ENCODE assay signal across 9 mouse cellular contexts in genomic region chr7:130914693-130915363, GRCm38 (mm10). TPM values are rescaled to one million over a fixed set of nuclear protein-coding genes. Genes with fewer than 3 reads are reported as not detected.
DNase-seq lines count a peak whose midpoint lies in the region; ATAC-seq and TF ChIP-seq lines count a peak whose summit lies in the region.
"Had no signal": no experiment of that assay in that cellular context is flagged by ENCODE, and none has a peak within 500 bp of the region (broad histone marks: within the 10 kb centered on the region; RNA-seq: fewer than 3 reads in every experiment).

No protein-coding gene starts in this region.

- no peak for DNase-seq in gastrocnemius, adult 2 months
- DNase-seq in gastrocnemius, postnatal 25 days = no peak
- DNase-seq in midbrain, embryonic 11.5 days (ENCODE audit: low spot score, missing footprints) = peak; percentile 89
- peak; percentile 36 for DNase-seq in brain, embryonic 18.5 days (ENCODE audit: low read depth, low spot score)
- DNase-seq in right cerebral cortex, postnatal 4 days = no peak
- DNase-seq in urinary bladder, adult 2 months (ENCODE audit: low spot score) = no peak

- intact Hi-C loops in gastrocnemius, adult 2 months (cut with DNase I) = loop anchor here (1.0 to 5.0 kb wide), 3 partner anchors 88 to 142 kb away; no protein-coding TSS in a partner anchor

- H3K36me3 ChIP-seq in midbrain, embryonic 11.5 days (ENCODE audit: control insufficient read depth, insufficient read depth, low read length) = no peaks in the 10 kb centered on the region
- H3K36me3 ChIP-seq in midbrain, embryonic 15.5 days (replicated peaks) = peaks cover 8% of the 10 kb centered on the region; the same call in 1 of the 2 replicates

- no peak overlapping the region for H3K27ac ChIP-seq in gastrocnemius, adult 2 months
- H3K27ac ChIP-seq in midbrain, embryonic 11.5 days (ENCODE audit: low read depth, low read length) = no peak overlapping the region
- H3K27ac ChIP-seq in midbrain, embryonic 15.5 days = no peak overlapping the region

- H3K4me3 ChIP-seq in gastrocnemius, adult 2 months = no peak overlapping the region
- H3K4me3 ChIP-seq in midbrain, embryonic 11.5 days (ENCODE audit: low read depth, low read length) = no peak overlapping the region
- H3K4me3 ChIP-seq in midbrain, embryonic 15.5 days = no peak overlapping the region
- H3K4me3 ChIP-seq: myocyte had no signal

- H3K9me3 ChIP-seq in midbrain, embryonic 11.5 days (ENCODE audit: control insufficient read depth, low read length) = no peaks in the 10 kb centered on the region
- no peaks in the 10 kb centered on the region for H3K9me3 ChIP-seq in midbrain, embryonic 15.5 days

- TF ChIP-seq CTCF in gastrocnemius, adult 2 months (IDR thresholded peaks at IDR 0.05) = peak; percentile 77

- no peaks in the 10 kb centered on the region for H3K4me1 ChIP-seq in midbrain, embryonic 11.5 days (ENCODE audit: control insufficient read depth, insufficient read depth, low read length)
- no peaks in the 10 kb centered on the region for H3K4me1 ChIP-seq in midbrain, embryonic 15.5 days

- ATAC-seq in midbrain, embryonic 11.5 days (ENCODE audit: low FRiP score) = no peak
- no peak for ATAC-seq in midbrain, embryonic 15.5 days (replicated peaks)
- ATAC-seq in megakaryocyte progenitor cell, adult 5-6 weeks (replicated peaks; ENCODE audit: poor library complexity) = peak; percentile 95

- H3K4me2 ChIP-seq in midbrain, embryonic 11.5 days = no peak overlapping the region
- no peak overlapping the region for H3K4me2 ChIP-seq in midbrain, embryonic 15.5 days

- no peaks in the 10 kb centered on the region for H3K27me3 ChIP-seq in midbrain, embryonic 11.5 days (ENCODE audit: control insufficient read depth, insufficient read depth, low read length)
- no peaks in the 10 kb centered on the region for H3K27me3 ChIP-seq in midbrain, embryonic 15.5 days (replicated peaks)

- WGBS in midbrain, embryonic 11.5 days = 65% methylated on average over 5 of the region's 5 CpGs
- WGBS in midbrain, embryonic 15.5 days = 42% methylated on average over 5 of the region's 5 CpGs

- H3K9ac ChIP-seq in midbrain, embryonic 11.5 days (ENCODE audit: low read length) = no peak overlapping the region
- no peak overlapping the region for H3K9ac ChIP-seq in midbrain, embryonic 15.5 days

RNA-seq across cellular contexts. Expression of gene Htra1, which starts 21.1 kb away (rescaled TPM):
- total RNA-seq in gastrocnemius, adult 2 months (2021) = 10 to 100 TPM; 23.9 to 32.6 TPM
- 10 to 100 TPM; 31.9 to 34.9 TPM for total RNA-seq in gastrocnemius, postnatal 25 days (2021)
- polyA plus RNA-seq in midbrain, embryonic 11.5 days (2014; fragmentation: Nextera tagmentation; extraction: Ambion mirVana) = 2.7 and 3.5 TPM in 2 replicates
- 15.4 and 18.7 TPM in 2 replicates for polyA plus RNA-seq in midbrain, embryonic 15.5 days (2015; fragmentation: Nextera tagmentation; extraction: Ambion mirVana)
- not detected in 2 replicates for total RNA-seq in megakaryocyte progenitor cell, adult 5-6 weeks (2015)
- 0.29 TPM in 1 of 2 replicates, not detected in the other for total RNA-seq in megakaryocyte progenitor cell, adult 5-6 weeks (2017)
- 184 and 275 TPM in 2 replicates for polyA plus RNA-seq in urinary bladder, adult 2 months (2012; rRNA removed)

RNA-seq across cellular contexts. Expression of gene Plekha1, which starts 49.3 kb away (rescaled TPM):
- total RNA-seq in gastrocnemius, adult 2 months (2021) = 10 to 100 TPM; 23.4 to 28.2 TPM
- total RNA-seq in gastrocnemius, postnatal 25 days (2021) = 10 to 100 TPM; 22.8 to 23.2 TPM
- 37.6 and 40.8 TPM in 2 replicates for polyA plus RNA-seq in midbrain, embryonic 11.5 days (2014; fragmentation: Nextera tagmentation; extraction: Ambion mirVana)
- polyA plus RNA-seq in midbrain, embryonic 15.5 days (2015; fragmentation: Nextera tagmentation; extraction: Ambion mirVana) = 63.7 and 72.9 TPM in 2 replicates
- 12.4 and 14.0 TPM in 2 replicates for total RNA-seq in megakaryocyte progenitor cell, adult 5-6 weeks (2015)
- total RNA-seq in megakaryocyte progenitor cell, adult 5-6 weeks (2017) = 19.3 and 23.3 TPM in 2 replicates
- polyA plus RNA-seq in urinary bladder, adult 2 months (2012; rRNA removed) = 40.5 and 49.0 TPM in 2 replicates

Comparison
In these comparisons a context has a peak if more than half of its experiments do, and no peak if none do; other contexts are left out.
1. DNase-seq: peak in midbrain, embryonic 11.5 days (single experiment) and brain, embryonic 18.5 days (single experiment); none in gastrocnemius, adult 2 months (single experiment), gastrocnemius, postnatal 25 days (single experiment), right cerebral cortex, postnatal 4 days (single experiment) and urinary bladder, adult 2 months (single experiment).
2. RNA of gene Htra1, which starts 21.1 kb away (total RNA-seq): 31.9 to 34.9 TPM in gastrocnemius, postnatal 25 days and 23.9 to 32.6 TPM in gastrocnemius, adult 2 months; 0.29 TPM in megakaryocyte progenitor cell, adult 5-6 weeks; every median in the first group is over 10 times any median in the second.